Mouse (Mus musculus): ENCODE measurements around the gene Ptpn22. TPM values are rescaled to one million over a fixed set of nuclear protein-coding genes. Genes with fewer than 3 reads are reported as not detected.

The Ptpn22 gene
- polyA plus RNA-seq, 1 experiment from 2014 or later, result 0.58 TPM

DNA sequence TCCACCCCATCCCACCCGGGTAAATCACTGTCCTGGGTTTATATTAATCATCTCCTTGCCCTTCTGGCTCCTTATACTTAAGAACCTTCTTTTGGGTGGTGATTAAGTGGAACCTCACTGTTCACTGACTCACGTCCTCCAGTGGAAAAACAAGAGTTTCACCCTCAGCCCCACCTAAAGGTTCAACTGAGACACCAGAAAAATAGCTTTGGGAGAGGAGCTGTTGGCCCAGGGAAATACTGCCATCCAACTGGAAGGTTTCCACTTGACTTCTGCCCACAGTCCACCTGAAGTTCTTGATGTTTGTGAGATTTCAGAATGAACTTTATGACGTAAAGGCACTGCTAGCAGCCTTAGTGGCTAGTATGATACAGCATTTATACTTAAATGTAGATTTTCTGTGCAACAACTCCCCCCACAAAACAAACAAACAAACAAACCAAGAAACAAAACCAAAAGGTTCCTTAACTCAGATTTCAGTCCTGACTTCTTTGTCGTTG lies 3.2 kb downstream of the Ptpn22 start:
- 0 out of 2 replicates have a peak, but pooled peaks cover 6% of the 10 kb centered on the region for H3K4me1 ChIP-seq

DNA sequence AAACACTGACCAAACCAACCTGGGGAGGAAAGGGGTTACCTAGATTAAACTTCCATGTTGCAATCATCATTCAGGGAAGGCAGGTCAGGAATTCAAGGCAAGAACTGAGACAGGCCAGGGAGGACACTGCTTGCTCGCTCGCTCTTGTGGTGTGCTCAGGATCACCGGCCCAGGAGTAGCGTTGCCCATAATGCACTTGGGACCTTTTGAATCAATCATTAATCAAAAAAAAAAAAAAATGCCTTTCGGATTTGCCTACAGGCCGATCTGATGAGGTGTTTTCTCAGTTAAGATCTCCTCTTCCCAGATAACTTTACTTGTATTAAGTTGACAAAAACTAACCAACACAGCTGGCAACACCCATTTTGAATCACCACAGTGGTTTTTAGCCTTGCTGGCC lies 4.6 kb downstream of the Ptpn22 start:
- no peaks in the 10 kb centered on the region for H3K36me3 ChIP-seq
- 67% methylated on average over 6 of the region's 6 CpGs for WGBS
- no peak overlapping the region for H3K27ac ChIP-seq
- no peaks in the 10 kb centered on the region for H3K27me3 ChIP-seq
- no peak overlapping the region for H3K4me3 ChIP-seq (replicated peaks)
- H3K4me1 ChIP-seq, result 0 out of 2 replicates have a peak, but pooled peaks cover 6% of the 10 kb centered on the region
- H3K4me2 ChIP-seq, result no peak overlapping the region
- no peak for ATAC-seq (replicated peaks; ENCODE audit: low FRiP score)
- H3K9me3 ChIP-seq (replicated peaks), result no peaks in the 10 kb centered on the region
- no peak overlapping the region for H3K9ac ChIP-seq

More for the DNA sequence above, 3.2 kb downstream of the Ptpn22 start:
- Histone ChIP-seq H3K27me3 (no peaks in the 10 kb centered on the region), H3K4me3 (replicated peaks) (no peak overlapping the region), H3K4me2 (no peak overlapping the region), H3K27ac (no peak overlapping the region), H3K36me3 (no peaks in the 10 kb centered on the region), H3K9ac (no peak overlapping the region), H3K9me3 (replicated peaks) (no peaks in the 10 kb centered on the region)
- 68% methylated on average over 4 of the region's 4 CpGs for WGBS
- no peak for ATAC-seq (replicated peaks; ENCODE audit: low FRiP score)

DNA sequence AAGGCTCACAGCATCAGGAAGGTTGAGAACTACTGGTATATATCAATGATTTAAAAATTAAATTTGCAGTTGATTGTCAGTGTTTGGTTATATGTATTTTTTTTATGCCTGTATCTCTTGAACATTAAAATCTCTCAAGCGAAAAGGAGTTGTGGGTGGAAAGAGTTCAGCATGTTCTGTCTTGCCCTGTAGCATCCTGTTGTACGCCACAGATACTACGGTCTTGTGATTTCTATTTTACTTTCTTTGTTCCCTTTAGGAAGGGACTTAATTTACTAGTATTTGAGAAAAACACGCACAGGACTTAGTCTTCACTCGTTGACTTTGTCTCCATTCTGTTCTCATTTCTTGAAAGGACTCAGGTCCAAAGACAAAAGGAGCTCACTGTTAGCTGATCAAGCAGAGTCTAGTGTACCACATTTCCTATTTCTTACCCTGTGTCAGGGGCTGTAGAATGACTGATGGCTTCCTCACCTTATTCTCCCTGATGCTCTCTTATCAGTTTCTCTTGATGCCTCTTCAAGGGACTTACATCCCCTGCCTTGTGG lies 7.9 kb downstream of the Ptpn22 start:
- H3K9me3 ChIP-seq (replicated peaks), result no peaks in the 10 kb centered on the region
- no peak overlapping the region for H3K9ac ChIP-seq
- 91% methylated on average over 5 of the region's 5 CpGs for WGBS
- H3K4me1 ChIP-seq, result no peaks in the 10 kb centered on the region
- H3K27me3 ChIP-seq, result no peaks in the 10 kb centered on the region
- H3K36me3 ChIP-seq, result no peaks in the 10 kb centered on the region
- no peak overlapping the region for H3K27ac ChIP-seq
- ATAC-seq (replicated peaks; ENCODE audit: low FRiP score), result no peak
- H3K4me2 ChIP-seq, result no peak overlapping the region
- H3K4me3 ChIP-seq (replicated peaks), result no peak overlapping the region

DNA sequence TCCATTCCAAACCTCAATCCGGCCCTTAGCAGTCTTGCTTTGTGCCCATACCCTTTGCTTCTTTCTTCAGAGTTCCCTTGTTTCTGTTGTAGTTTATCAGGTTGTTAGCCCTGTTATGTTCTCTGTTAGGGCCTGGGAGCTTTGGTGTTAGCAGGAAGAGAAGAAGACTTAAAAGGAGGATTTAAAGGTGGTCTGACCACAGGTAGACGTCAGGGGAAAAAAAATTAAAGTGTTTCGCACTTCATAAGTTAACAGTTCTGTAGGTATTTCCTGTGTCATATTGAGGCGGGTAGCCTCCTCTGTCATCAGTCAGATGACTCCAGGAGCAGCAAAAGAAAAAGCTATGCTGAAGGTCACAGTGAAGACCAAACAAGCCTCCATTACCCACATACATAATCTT lies 8.4 kb downstream of the Ptpn22 start:
- ATAC-seq (replicated peaks; ENCODE audit: low FRiP score), result no peak
- Histone ChIP-seq H3K9me3 (replicated peaks) (no peaks in the 10 kb centered on the region), H3K27ac (no peak overlapping the region), H3K36me3 (no peaks in the 10 kb centered on the region), H3K9ac (no peak overlapping the region), H3K27me3 (no peaks in the 10 kb centered on the region), H3K4me2 (no peak overlapping the region), H3K4me3 (replicated peaks) (no peak overlapping the region), H3K4me1 (no peaks in the 10 kb centered on the region)
- WGBS, result 85% methylated on average over 4 of the region's 4 CpGs

DNA sequence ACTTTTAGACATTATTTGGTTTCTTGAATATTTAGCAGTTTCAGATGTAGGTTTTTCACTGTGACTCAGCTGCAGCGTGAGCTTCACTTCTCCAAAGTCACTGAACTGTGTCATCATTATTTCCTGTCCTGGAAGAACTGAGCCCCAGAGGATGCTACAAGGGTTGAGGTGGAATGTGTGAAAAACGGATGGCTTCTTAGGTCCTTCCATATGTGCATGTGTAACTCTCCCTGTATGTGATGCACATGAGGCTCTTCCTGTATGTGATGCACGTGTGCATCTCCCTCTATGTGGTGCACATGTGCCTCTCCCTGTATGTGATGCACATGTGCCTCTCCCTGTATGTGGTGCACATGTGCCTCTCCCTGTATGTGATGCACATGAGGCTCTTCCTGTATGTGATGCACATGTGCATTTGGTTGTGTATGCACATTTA lies 13.1 kb downstream of the Ptpn22 start:
- H3K4me2 ChIP-seq, result no peak overlapping the region
- H3K9ac ChIP-seq, result no peak overlapping the region
- H3K9me3 ChIP-seq (replicated peaks), result no peaks in the 10 kb centered on the region
- ATAC-seq (replicated peaks; ENCODE audit: low FRiP score), result no peak
- H3K27me3 ChIP-seq, result no peaks in the 10 kb centered on the region
- no peaks in the 10 kb centered on the region for H3K4me1 ChIP-seq
- no peak overlapping the region for H3K4me3 ChIP-seq (replicated peaks)
- WGBS, result 44% methylated on average over 3 of the region's 3 CpGs
- H3K36me3 ChIP-seq, result no peaks in the 10 kb centered on the region
- H3K27ac ChIP-seq, result no peak overlapping the region

DNA sequence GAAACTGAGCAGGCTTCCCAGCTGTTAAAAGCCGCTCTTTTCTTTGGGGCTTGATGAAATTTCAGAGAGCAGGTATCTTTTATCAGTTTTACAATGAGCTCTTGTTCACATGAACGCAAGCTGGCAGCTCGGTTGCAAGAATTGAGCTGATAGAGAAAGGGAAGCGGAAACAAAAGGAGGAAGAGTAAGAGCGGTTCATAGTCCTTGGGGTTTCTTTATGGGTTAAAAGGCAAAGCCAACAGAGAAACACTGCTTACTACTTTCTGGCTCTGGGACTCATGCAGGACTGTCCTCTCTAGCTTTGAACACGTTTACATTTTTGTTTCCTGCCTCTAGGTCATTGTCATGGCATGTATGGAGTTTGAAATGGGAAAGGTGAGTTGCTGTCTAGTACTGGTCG lies 14.7 kb downstream of the Ptpn22 start:
- Histone ChIP-seq H3K36me3 (no peaks in the 10 kb centered on the region), H3K4me3 (replicated peaks) (no peak overlapping the region), H3K27ac (no peak overlapping the region), H3K4me1 (no peaks in the 10 kb centered on the region), H3K4me2 (no peak overlapping the region), H3K27me3 (no peaks in the 10 kb centered on the region), H3K9me3 (replicated peaks) (no peaks in the 10 kb centered on the region), H3K9ac (no peak overlapping the region)
- no peak for ATAC-seq (replicated peaks; ENCODE audit: low FRiP score)
- WGBS, result 71% methylated on average over 7 of the region's 7 CpGs

DNA sequence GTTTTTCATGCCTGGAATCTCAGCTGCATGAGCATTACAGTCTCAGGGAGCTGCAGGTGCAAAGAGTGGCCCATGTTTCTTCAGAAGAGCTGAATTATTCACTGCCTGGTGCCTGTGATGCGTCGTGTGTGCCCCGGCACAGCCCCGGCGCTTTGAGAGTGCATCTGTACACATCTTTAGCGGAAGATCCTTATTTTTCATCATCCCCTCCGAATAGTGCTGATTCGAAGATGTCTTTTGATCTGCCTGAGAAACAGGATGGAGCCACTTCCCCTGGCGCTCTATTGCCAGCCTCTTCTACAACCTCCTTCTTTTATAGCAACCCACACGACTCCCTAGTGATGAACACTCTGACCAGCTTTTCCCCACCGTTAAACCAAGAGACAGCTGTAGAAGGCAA lies 26.4 kb downstream of the Ptpn22 start:
- 64% methylated on average over 11 of the region's 11 CpGs for WGBS
- Histone ChIP-seq H3K4me2 (no peak overlapping the region), H3K9me3 (replicated peaks) (no peaks in the 10 kb centered on the region), H3K27ac (no peak overlapping the region), H3K36me3 (no peaks in the 10 kb centered on the region), H3K27me3 (no peaks in the 10 kb centered on the region), H3K4me1 (no peaks in the 10 kb centered on the region), H3K4me3 (replicated peaks) (no peak overlapping the region), H3K9ac (no peak overlapping the region)
- ATAC-seq (replicated peaks; ENCODE audit: low FRiP score), result no peak

DNA sequence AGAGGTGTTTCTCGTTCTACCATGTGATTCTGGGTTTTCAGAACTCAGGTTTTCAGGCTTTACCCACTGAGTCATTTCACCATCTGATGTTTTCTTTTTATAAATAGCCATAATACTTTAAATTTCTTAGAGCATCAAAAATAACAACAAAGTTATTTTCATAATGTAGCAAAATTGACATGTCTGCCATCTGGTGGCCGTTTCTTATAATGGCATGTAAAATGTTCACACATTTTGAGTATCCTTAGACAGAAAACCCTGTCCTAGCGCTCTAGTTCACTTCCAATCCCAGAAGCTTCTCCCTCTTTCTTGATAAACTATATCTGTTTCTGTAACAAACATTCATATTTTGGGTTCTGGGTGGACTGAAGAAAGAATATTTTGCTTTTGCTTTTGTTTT lies 28.0 kb downstream of the Ptpn22 start:
- WGBS, result 15% methylated on average over 3 of the region's 3 CpGs
- Histone ChIP-seq H3K9me3 (replicated peaks) (no peaks in the 10 kb centered on the region), H3K9ac (no peak overlapping the region), H3K4me3 (replicated peaks) (no peak overlapping the region), H3K27ac (no peak overlapping the region), H3K27me3 (no peaks in the 10 kb centered on the region), H3K4me1 (no peaks in the 10 kb centered on the region), H3K36me3 (no peaks in the 10 kb centered on the region), H3K4me2 (no peak overlapping the region)
- ATAC-seq (replicated peaks; ENCODE audit: low FRiP score), result no peak

DNA sequence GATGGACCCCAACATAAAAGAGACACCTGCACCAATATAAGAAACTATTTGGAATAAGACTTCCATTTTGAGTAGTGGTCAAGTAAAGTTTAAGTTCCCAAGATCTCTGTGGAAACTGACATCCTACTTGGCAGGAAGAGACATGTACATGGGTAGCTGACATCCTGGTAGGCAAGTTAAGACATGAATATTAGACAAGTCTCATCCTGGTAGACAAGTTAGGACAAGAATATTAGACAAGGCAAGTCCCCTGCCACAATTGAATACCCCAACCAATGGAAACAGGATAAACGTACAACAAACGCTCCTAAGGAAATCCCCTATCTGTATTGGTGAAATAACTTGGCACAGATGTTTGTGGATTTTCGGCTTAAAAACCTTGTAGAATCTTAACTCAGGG lies 33.8 kb downstream of the Ptpn22 start:
- no peaks in the 10 kb centered on the region for H3K27me3 ChIP-seq
- ATAC-seq (replicated peaks; ENCODE audit: low FRiP score), result no peak

DNA sequence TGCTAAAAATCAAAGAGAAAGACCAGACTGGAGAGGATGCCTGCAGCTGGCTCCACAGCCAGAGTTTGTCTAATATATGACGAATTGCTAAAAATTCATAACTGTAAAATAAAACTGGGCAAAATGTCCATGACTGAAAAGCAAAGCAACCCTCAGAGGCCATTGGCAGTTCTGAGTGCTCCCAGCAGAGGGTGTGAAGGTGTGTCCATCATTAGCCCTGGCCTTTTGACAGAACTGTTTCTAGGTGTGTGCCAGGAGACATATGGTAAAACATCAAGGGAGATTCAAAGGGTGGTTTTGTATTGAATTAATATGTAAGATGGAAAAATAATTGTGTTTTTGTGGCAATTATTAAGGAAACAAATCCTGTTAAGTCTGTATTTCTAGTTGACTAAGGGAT lies 45.1 kb downstream of the Ptpn22 start:
- Histone ChIP-seq H3K4me1 (no peaks in the 10 kb centered on the region), H3K9me3 (replicated peaks) (no peaks in the 10 kb centered on the region), H3K9ac (no peak overlapping the region), H3K36me3 (no peaks in the 10 kb centered on the region), H3K4me3 (replicated peaks) (no peak overlapping the region), H3K27ac (no peak overlapping the region), H3K4me2 (no peak overlapping the region), H3K27me3 (no peaks in the 10 kb centered on the region)
- WGBS, result 82% methylated on average over 1 of the region's 1 CpGs
- no peak for ATAC-seq (replicated peaks; ENCODE audit: low FRiP score)

More for the DNA sequence above, 33.8 kb downstream of the Ptpn22 start:
- Histone ChIP-seq H3K4me1 (no peaks in the 10 kb centered on the region), H3K9ac (no peak overlapping the region), H3K36me3 (no peaks in the 10 kb centered on the region), H3K9me3 (replicated peaks) (no peaks in the 10 kb centered on the region), H3K4me3 (replicated peaks) (no peak overlapping the region), H3K4me2 (no peak overlapping the region), H3K27ac (no peak overlapping the region)
- whole genome bisulfite sequencing, result 92% methylated on average over 3 of the region's 3 CpGs

DNA sequence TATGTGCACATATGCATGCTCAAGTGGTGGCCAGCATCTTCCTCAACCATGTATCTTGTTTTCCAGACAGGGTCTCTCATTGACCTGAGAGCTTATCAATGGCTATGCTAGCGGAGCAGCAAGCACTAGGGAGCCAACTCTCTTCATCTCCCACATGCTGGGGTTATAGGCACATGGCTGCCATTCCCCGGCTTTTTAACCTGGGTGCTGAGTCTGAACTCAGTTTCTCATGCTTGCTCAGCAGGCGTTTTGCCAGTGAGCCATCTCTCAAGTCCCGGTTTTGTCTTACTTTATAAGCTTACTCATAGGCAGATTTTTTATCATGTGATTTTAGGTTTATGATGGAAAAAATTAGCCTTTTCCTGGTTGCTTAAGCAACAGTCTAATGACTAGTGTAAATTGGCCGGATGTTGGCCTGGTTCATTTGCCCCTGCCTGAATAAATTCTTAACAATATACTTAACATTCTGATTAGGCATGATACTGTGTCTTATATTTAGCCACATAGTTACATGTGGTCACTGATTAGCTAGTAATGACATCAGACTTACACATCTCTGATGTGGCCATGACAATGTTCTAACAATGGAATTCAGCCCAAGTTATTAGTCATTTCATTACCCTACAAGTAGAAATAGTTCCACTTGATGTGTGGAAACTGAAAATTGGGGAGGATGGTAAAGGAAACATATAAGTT lies 47.9 kb downstream of the Ptpn22 start:
- ATAC-seq (replicated peaks; ENCODE audit: low FRiP score), result no peak
- Histone ChIP-seq H3K9ac (no peak overlapping the region), H3K27me3 (no peaks in the 10 kb centered on the region), H3K4me2 (no peak overlapping the region), H3K27ac (no peak overlapping the region), H3K4me3 (replicated peaks) (no peak overlapping the region), H3K4me1 (no peaks in the 10 kb centered on the region), H3K9me3 (replicated peaks) (no peaks in the 10 kb centered on the region), H3K36me3 (no peaks in the 10 kb centered on the region)
- WGBS, result 86% methylated on average over 5 of the region's 5 CpGs

DNA sequence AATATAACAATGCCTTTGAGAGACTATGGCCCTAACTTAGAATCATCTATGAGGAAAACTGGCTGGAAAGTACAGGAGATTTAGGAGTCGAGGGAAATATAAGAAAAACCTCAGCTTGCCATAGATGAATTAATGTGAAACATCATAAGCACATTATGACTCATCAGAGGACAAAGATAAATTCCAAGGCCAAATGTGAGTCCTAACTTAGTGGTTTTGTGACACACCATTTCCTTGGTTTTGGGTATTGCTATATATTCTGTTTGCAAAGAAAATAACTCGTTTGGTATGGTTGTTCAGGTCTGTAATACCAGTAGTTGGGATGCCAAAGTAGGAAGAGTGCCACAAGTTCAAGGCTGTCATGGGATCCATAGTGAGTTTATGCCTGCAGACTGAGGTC lies 49.2 kb downstream of the Ptpn22 start:
- WGBS, result 69% methylated on average over 2 of the region's 2 CpGs
- ATAC-seq (replicated peaks; ENCODE audit: low FRiP score), result no peak
- Histone ChIP-seq H3K27me3 (no peaks in the 10 kb centered on the region), H3K27ac (no peak overlapping the region), H3K36me3 (no peaks in the 10 kb centered on the region), H3K9me3 (replicated peaks) (no peaks in the 10 kb centered on the region), H3K4me3 (replicated peaks) (no peak overlapping the region), H3K4me2 (no peak overlapping the region), H3K4me1 (no peaks in the 10 kb centered on the region), H3K9ac (no peak overlapping the region)

All from kidney, embryonic 15.5 days (tissue).